ENCODE assay signal across 8 mouse cellular contexts in genomic region chr11:120625152-120625775, GRCm38 (mm10). TPM values are rescaled to one million over a fixed set of nuclear protein-coding genes. Genes with fewer than 3 reads are reported as not detected.
DNase-seq lines count a peak whose midpoint lies in the region; ATAC-seq lines count a peak whose summit lies in the region.

TSS of gene Sirt7 (minus strand) at chr11:120625240.

- peaks cover 61% of the 10 kb centered on the region for H3K36me3 ChIP-seq in forebrain, embryonic 12.5 days (replicated peaks)
- H3K36me3 ChIP-seq in intestine, embryonic 15.5 days, result peaks cover 17% of the 10 kb centered on the region

- 25% methylated on average over 5 of the region's 5 CpGs for WGBS in forebrain, embryonic 12.5 days
- 14% methylated on average over 5 of the region's 5 CpGs for WGBS in intestine, embryonic 15.5 days

- peak within 1 kb of the TSS; percentile 86 for H3K27ac ChIP-seq in forebrain, embryonic 12.5 days
- peak within 1 kb of the TSS; percentile 85 for H3K27ac ChIP-seq in intestine, embryonic 15.5 days

- peak within 1 kb of the TSS; percentile 99 for H3K4me2 ChIP-seq in forebrain, embryonic 12.5 days
- peak within 1 kb of the TSS; percentile 93 for H3K4me2 ChIP-seq in intestine, embryonic 15.5 days (replicated peaks)

- no peaks in the 10 kb centered on the region for H3K9me3 ChIP-seq in forebrain, embryonic 12.5 days
- H3K9me3 ChIP-seq in intestine, embryonic 15.5 days, result no peaks in the 10 kb centered on the region

- H3K27me3 ChIP-seq in forebrain, embryonic 12.5 days, result no peaks in the 10 kb centered on the region
- H3K27me3 ChIP-seq in intestine, embryonic 15.5 days (replicated peaks), result no peaks in the 10 kb centered on the region

- H3K4me3 ChIP-seq in forebrain, embryonic 12.5 days (replicated peaks), result peak within 1 kb of the TSS; percentile 99
- H3K4me3 ChIP-seq in intestine, embryonic 15.5 days (replicated peaks), result peak within 1 kb of the TSS; percentile 93

- peak; percentile 50 for ATAC-seq in forebrain, embryonic 12.5 days (ENCODE audit: low FRiP score)
- peak; percentile 27 for ATAC-seq in intestine, embryonic 15.5 days
- no peak for ATAC-seq in megakaryocyte progenitor cell, adult 5-6 weeks (replicated peaks; ENCODE audit: poor library complexity)

- H3K4me1 ChIP-seq in forebrain, embryonic 12.5 days, result peaks cover 29% of the 10 kb centered on the region
- H3K4me1 ChIP-seq in intestine, embryonic 15.5 days (replicated peaks), result peaks cover 31% of the 10 kb centered on the region

- H3K9ac ChIP-seq in forebrain, embryonic 12.5 days, result peak within 1 kb of the TSS; percentile 80
- peak within 1 kb of the TSS; percentile 78 for H3K9ac ChIP-seq in intestine, embryonic 15.5 days

- DNase-seq in layer of hippocampus, adult 18-20 months (ENCODE audit: low spot score in 2 of 2), result no peak
- DNase-seq in layer of hippocampus, adult 9-11 months, result no peak
- no peak for DNase-seq in adrenal gland, adult 2 months
- DNase-seq in right cerebral cortex, adult 2 months (ENCODE audit: low spot score in 2 of 2), result no peak
- DNase-seq in cerebellum, adult 9-10 months, result no peak

RNA-seq across cellular contexts. Expression of gene Sirt7, which starts in this region (rescaled TPM):
- 10 to 100 TPM; 35.4 to 41.5 TPM for total RNA-seq in layer of hippocampus, adult 18-20 months (2021)
- 10 to 100 TPM; 54.2 to 69.5 TPM for total RNA-seq in adrenal gland, adult 2 months (2021)
- 109 and 128 TPM in 2 replicates for polyA plus RNA-seq in adrenal gland, adult 2 months (2012; rRNA removed)
- polyA plus RNA-seq in forebrain, embryonic 12.5 days (2016; fragmentation: Nextera tagmentation; extraction: Ambion mirVana), result 43.1 and 43.3 TPM in 2 replicates
- 40.1 and 42.2 TPM in 2 replicates for polyA plus RNA-seq in intestine, embryonic 15.5 days (2015; fragmentation: Nextera tagmentation; extraction: Ambion mirVana)
- 22.9 and 24.2 TPM in 2 replicates for total RNA-seq in megakaryocyte progenitor cell, adult 5-6 weeks (2015)
- total RNA-seq in megakaryocyte progenitor cell, adult 5-6 weeks (2017), result 60.4 and 63.4 TPM in 2 replicates
